Mouse (Mus musculus): ENCODE data around the gene Mdn1. TPM values are rescaled to one million over a fixed set of nuclear protein-coding genes. Genes with fewer than 3 reads are reported as not detected.

The Mdn1 gene
- polyA plus RNA-seq, 1 experiment from 2014 or later: 8.3 TPM

DNA sequence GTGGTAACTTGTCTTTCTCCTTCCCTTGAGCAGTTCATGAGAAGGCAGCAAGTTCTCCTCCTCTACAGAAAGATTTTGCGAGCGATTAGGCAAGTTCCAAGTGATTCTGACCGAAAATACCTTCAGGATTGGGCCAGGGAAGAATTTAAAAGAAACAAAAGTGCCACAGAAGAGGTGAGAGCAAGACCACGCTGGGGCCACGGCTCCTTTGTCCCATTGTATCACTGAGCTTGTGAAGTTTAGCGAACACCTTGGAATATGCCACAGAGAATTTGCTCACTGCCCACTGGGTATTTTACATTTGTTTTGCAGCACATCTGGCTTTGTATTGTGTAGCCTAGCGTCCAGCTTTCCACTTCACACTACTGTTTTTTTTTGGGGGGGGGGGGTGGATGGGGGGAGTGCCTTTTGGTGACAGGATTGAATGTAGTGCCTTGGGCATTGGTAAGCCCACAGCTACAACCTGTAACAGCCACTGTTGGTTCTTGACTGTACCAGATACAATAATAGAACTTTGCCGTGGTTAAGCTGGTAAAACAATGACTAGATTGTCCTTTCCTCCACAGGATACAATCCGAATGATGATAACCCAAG, 143.8 kb downstream of the Mdn1 start:
- Histone ChIP-seq H3K4me2 (ENCODE audit: low read depth, low read length) (peak overlapping the region; percentile 83), H3K4me3 (ENCODE audit: low read length) (peak overlapping the region; percentile 79), H3K27ac (ENCODE audit: low read length) (peak overlapping the region; percentile 98), H3K4me1 (ENCODE audit: control insufficient read depth, insufficient read depth, low read length) (peaks cover 9% of the 10 kb centered on the region), H3K9me3 (replicated peaks; ENCODE audit: control insufficient read depth, low read length) (no peaks in the 10 kb centered on the region), H3K27me3 (ENCODE audit: control insufficient read depth, insufficient read depth, low read length) (no peaks in the 10 kb centered on the region), H3K9ac (ENCODE audit: low read length) (peak overlapping the region; percentile 89), H3K36me3 (ENCODE audit: control insufficient read depth, insufficient read depth) (no peaks in the 10 kb centered on the region)
- peak; percentile 37; the same call in 1 of the 2 replicates for ATAC-seq (replicated peaks; ENCODE audit: extremely low read depth, insufficient read depth, low FRiP score)
- WGBS: 12% methylated on average over 9 of the region's 9 CpGs

DNA sequence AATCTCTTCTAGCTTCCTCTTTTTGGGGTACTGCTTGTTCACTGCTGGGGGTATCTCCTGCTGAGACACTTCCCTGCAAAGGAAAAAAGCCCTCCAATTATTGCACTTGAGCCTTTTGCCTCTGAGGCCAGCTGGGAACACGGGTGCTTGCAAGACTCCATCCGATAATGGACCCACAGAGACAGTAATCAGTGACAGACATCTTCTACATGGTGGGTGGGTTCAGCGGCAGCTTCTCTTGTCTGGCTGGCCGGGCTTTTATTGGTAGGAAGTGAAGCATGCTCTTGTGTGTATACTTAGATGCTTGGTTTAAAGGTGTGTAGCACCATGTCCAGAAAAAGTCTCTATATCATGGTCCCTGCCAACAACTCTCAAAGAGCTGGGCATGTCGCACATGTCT, 160.6 kb downstream of the Mdn1 start:
- no peak for ATAC-seq (replicated peaks; ENCODE audit: extremely low read depth, insufficient read depth, low FRiP score)
- Histone ChIP-seq H3K27ac (ENCODE audit: low read length) (no peak overlapping the region), H3K4me1 (ENCODE audit: control insufficient read depth, insufficient read depth, low read length) (no peaks in the 10 kb centered on the region), H3K4me2 (ENCODE audit: low read depth, low read length) (no peak overlapping the region), H3K36me3 (ENCODE audit: control insufficient read depth, insufficient read depth) (no peaks in the 10 kb centered on the region), H3K9me3 (replicated peaks; ENCODE audit: control insufficient read depth, low read length) (no peaks in the 10 kb centered on the region), H3K9ac (ENCODE audit: low read length) (no peak overlapping the region), H3K27me3 (ENCODE audit: control insufficient read depth, insufficient read depth, low read length) (no peaks in the 10 kb centered on the region), H3K4me3 (ENCODE audit: low read length) (no peak overlapping the region)
- WGBS: 78% methylated on average over 5 of the region's 5 CpGs

DNA sequence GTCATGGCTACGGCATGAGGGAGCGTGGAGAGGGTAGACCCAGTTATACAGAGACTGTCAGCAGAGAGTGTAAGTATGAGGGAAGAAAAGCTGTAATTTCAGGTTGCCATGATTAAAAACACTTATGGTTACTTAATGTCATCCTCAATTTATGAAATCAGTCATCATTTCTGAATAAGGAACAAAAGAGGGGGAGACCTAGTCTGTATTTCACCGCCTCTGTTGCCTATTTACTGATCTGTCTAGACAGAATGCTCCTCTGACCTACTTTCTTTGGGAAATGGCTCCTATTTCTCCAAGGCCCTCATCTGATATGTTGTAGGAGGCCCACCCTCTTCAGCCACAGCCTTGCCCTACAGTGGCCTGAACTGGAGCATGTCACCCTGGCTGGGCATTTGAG, 163.8 kb downstream of the Mdn1 start:
- no peaks in the 10 kb centered on the region for H3K27me3 ChIP-seq (ENCODE audit: control insufficient read depth, insufficient read depth, low read length)
- H3K4me2 ChIP-seq (ENCODE audit: low read depth, low read length): no peak overlapping the region
- H3K9ac ChIP-seq (ENCODE audit: low read length): no peak overlapping the region
- no peaks in the 10 kb centered on the region for H3K36me3 ChIP-seq (ENCODE audit: control insufficient read depth, insufficient read depth)
- no peaks in the 10 kb centered on the region for H3K4me1 ChIP-seq (ENCODE audit: control insufficient read depth, insufficient read depth, low read length)
- no peak overlapping the region for H3K4me3 ChIP-seq (ENCODE audit: low read length)
- 93% methylated on average over 3 of the region's 3 CpGs for WGBS
- no peaks in the 10 kb centered on the region for H3K9me3 ChIP-seq (replicated peaks; ENCODE audit: control insufficient read depth, low read length)
- no peak for ATAC-seq (replicated peaks; ENCODE audit: extremely low read depth, insufficient read depth, low FRiP score)
- H3K27ac ChIP-seq (ENCODE audit: low read length): no peak overlapping the region

DNA sequence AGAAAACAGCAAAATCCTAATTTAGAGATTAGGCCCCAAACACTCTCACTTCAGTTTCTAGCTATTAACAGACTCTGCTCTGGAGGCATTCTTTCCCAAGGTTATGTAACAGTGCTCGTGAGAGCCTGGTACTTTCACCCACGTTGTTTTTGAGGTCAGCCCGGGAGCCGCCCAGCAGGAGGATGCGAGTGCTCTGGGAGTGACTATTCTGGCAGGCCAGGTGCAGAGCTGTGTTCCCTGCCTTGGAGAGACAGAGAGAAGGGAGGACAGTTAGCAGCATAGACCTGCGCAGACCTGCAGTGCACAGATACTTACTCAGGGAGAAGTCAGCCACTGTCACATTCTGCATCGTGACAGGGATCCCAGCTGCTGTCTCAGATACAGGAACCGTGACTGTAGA, 167.3 kb downstream of the Mdn1 start:
- Histone ChIP-seq H3K27me3 (ENCODE audit: control insufficient read depth, insufficient read depth, low read length) (no peaks in the 10 kb centered on the region), H3K4me2 (ENCODE audit: low read depth, low read length) (no peak overlapping the region), H3K4me3 (ENCODE audit: low read length) (no peak overlapping the region), H3K4me1 (ENCODE audit: control insufficient read depth, insufficient read depth, low read length) (peaks cover 10% of the 10 kb centered on the region; the same call in 1 of the 2 replicates), H3K9me3 (replicated peaks; ENCODE audit: control insufficient read depth, low read length) (no peaks in the 10 kb centered on the region), H3K36me3 (ENCODE audit: control insufficient read depth, insufficient read depth) (no peaks in the 10 kb centered on the region), H3K27ac (ENCODE audit: low read length) (no peak overlapping the region), H3K9ac (ENCODE audit: low read length) (no peak overlapping the region)
- no peak for ATAC-seq (replicated peaks; ENCODE audit: extremely low read depth, insufficient read depth, low FRiP score)
- WGBS: 57% methylated on average over 8 of the region's 8 CpGs

Other genes starting within 250 kb of the Mdn1 start
- not detected in 2 replicates for gene Gja10, start 54.4 kb upstream of the Mdn1 start, polyA plus RNA-seq (2015; fragmentation: Nextera tagmentation; extraction: Ambion mirVana)
- gene Casp8ap2, start 41.7 kb upstream of the Mdn1 start, polyA plus RNA-seq (2015; fragmentation: Nextera tagmentation; extraction: Ambion mirVana): 30.2 and 31.8 TPM in 2 replicates
- 107 and 109 TPM in 2 replicates for gene Lyrm2, start 143.1 kb downstream of the Mdn1 start, polyA plus RNA-seq (2015; fragmentation: Nextera tagmentation; extraction: Ambion mirVana)